Mouse (Mus musculus): Measurements from ENCODE around the gene Bpifa1.
A peak's percentile ranks its signal among the peaks of the same experiment; 100 is the strongest.
"Not testable (repeated sequence)": the region's sequence is repeated elsewhere in the genome, so short reads cannot be mapped to it uniquely, and the experiment has no call there.

Bpifa1 gene

DNA sequence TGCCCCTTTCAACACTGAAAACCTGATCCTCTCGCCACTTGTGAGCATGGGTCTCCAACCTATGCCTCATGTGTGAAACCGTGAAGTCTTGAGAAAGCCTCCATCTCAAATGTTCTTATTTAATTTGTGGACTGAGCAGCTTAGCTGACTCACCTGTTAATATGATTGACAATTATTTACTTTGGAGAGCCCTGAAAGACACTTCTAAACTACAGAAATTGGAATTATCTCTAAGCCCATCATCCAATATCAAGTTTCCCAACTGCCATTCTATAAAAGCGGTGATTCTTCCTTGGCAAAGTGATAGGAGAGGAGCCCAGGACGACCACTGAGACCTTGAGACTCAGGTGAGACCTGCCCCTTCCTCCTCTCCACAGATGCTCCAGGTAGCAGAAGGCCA, at the start of gene Bpifa1:
Gene Bpifa1, plus strand, starts transcription at position 301 of the 400 bp plus-strand sequence.
- DNase-seq: no peak

DNA sequence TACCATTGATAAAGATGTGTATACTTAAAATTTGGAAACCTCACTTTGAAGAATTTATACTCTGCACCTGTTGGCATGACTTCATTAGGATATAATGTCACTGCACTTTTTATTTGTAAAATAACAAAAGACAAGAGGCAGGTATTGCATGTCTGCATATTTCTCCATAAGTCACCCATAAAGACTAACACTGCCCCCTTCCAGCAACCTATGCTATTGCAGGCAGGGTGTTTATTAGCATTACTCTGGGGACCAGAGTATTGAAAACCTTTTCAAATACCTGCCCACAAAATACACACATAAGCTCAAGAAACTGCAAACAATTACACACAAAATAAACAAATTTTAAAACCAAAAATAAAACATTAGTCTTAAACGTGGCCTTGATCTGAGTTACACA, 44.9 kb upstream of the Bpifa1 start:
- no peak for DNase-seq

DNA sequence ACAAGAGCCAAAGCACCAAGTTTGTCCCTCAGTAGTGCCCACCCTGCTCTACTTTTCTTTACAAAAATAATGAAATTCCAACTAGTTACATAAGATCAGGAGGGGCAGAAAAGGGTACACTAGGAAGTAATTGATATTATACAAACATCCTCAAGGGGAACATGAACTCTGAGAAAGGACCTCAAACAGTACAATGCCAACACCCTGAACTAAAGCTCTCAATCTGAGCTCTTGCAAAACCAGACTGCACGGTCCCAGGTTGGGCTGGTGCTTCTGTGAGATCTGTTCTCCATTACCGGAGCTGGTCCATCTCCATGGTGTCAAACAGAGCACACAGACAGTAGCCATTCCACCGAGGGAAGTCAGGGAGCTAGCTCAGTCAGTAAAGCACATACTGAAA, 25.3 kb upstream of the Bpifa1 start:
- no peak for DNase-seq

DNA sequence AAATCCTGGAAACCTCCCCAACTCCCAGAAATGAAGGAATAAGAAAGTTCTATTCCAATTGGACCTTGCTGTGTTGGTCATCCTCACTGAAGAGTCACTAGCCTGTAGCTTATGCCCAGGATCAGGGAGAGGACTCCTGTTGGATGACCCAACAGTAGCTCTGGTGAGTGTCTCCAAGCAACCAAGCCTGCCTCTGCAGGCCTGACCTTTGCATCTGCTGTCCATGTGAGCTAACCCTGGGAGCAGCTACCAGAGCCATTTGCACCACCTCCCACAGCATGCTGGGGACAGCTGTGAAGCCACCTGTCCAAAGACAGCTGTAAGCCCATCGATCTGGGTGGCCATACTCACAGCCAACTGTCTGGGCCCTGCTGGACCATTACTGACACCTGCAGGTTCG, 12.6 kb upstream of the Bpifa1 start, which contains the start of gene Bpifa3:
Gene Bpifa3, plus strand, starts transcription at position 217 of the 400 bp plus-strand sequence.
- DNase-seq: no peak

DNA sequence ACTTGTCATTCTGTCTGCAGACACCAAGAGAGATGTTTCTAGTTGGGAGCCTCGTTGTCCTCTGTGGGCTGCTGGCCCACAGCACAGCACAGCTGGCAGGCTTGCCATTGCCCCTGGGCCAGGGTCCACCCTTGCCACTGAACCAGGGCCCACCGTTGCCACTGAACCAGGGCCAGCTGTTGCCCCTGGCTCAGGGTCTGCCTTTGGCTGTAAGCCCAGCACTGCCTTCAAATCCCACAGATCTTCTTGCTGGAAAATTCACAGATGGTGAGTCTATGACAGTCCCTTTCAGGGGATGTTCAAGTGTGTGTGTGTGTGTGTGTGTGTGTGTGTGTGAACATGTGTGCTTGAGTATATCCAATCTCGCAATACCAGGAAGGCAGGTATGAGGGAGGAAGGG, 1.1 kb downstream of the Bpifa1 start:
- DNase-seq: no peak

DNA sequence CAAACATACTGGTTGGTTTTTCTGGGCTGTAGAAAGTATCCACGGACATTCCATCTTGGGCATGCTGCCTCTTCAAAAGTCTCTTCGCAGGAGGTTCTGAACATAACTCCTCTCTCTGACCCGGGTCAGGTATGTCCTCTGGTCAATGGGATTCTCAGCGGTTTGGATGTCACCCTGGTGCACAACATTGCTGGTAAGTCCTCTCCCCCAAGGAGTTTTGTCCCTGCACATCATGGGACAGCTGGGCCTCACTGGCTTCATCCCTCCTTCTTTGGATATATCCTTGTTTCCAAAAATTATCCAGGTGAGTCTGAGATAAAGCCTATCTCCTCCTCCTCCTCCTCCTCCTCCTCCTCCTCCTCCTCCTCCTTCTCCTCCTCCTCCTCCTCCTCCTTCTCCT, 4.8 kb downstream of the Bpifa1 start:
- no peak for DNase-seq

DNA sequence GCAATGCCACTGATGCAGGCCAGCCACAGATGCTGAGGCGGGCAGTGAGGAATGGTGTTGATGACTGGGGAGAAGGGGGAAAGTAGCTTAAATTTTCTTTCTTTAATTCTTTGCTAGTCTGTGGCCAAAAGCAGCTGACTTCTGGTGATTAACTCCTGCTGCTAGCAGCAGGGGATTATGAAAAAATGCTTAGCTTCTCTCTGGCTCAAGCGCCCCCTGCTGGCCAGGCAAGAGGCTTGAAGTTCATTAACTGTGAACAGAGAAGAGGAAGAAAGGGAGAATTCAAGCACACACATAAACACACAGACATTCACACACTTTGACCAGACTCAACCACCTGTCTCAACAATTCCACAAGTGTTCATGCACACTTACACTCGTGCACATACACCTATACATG, 15.8 kb downstream of the Bpifa1 start:
- DNase-seq: peak; percentile 72

DNA sequence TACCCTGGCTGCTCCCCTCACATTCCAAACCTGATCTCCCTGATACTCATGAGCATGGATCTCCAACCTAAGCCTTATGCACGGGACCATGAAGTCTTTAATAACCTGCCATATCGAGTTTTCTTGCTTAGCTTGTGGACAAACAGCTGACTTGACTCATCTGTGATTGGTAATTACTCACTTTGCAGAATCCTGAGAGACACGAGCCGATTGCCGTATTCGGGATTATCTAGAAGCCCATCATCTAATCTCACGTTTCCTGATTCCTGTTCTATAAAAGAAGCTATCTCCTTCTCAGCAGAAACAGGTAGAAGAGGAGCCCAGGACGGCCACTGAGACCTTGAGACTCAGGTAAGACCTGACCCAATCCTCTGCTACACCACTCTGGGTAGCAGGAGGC, 19.6 kb downstream of the Bpifa1 start, which contains the start of gene Bpifa5:
Gene Bpifa5, plus strand, starts transcription at position 301 of the 400 bp plus-strand sequence.
- no peak for DNase-seq

DNA sequence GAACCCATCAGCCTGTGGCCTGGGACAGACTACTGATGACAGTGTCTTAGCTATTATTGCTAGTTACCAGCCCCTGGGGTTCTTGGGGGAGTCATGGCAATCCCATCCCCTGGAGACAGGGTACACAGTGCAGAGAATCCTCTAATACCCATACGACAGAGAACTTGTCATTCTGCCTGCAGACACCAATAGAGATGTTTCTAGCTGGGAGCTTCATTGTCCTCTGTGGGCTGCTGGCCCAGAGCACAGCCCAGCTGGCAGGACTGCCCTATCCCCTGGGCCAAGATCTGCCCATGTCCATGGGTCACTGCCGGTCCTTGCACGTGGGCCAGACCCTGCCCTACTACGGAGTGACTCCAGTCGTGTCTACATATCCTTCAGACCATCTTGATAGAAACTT, 20.6 kb downstream of the Bpifa1 start:
- no peak for DNase-seq

DNA sequence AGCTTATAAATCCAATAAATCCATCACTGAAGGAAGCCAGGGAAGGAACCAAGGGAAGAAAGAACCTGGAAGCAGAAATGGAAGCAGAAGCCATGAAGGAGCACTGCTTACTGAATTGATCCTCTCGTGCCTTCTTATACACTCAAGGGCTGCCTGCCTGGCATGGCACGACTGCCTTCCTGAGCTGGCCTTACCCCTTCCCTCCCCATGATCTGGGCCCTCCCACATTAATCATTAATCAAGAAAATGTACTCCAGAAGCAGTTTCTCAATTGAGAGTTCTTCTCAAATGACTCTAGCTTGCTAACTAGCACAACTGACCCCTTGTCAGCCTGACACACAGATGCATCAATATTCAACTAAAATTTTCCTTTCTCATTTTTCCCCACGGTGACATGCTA, 26.5 kb downstream of the Bpifa1 start:
- DNase-seq: no peak

DNA sequence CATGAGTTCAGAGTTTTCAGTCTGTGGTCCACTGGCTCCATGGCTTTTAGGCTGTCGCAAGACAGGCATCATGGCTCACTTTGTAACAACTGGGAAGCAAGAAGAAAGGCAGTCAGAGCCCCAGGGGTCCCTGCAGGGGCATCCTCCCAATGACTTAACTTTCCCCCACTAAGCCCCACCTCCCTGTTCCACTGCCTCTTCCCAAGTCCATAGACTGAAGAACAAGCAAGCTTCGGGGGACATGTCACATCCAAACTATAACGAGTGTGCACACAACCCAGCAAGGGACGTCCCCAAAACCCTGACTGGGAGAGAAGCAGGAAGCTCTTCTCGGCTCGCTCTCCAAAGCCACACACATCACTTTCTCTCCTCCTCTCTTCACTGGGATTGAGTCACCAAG, 28.9 kb downstream of the Bpifa1 start:
- DNase-seq: no peak

DNA sequence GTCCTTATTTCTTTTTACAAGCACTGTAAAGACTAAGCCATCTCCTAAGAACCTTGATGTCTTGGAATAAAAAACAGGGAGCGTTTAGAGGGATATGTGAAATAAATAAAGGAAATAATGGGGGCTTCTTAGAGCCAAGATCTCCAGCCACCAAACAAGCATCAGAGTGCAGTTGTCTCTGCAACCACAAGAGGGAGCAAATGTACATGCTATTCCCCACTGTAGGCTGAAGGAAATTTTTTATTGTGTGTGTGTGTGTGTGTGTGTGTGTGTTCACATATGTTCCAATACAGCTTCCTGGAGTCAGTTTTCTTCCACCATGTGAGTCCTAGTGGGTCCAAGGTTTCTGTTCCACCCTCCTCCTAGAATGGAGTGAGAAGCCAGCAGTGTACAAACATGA, 30.6 kb downstream of the Bpifa1 start:
- peak; percentile 35 for DNase-seq

DNA sequence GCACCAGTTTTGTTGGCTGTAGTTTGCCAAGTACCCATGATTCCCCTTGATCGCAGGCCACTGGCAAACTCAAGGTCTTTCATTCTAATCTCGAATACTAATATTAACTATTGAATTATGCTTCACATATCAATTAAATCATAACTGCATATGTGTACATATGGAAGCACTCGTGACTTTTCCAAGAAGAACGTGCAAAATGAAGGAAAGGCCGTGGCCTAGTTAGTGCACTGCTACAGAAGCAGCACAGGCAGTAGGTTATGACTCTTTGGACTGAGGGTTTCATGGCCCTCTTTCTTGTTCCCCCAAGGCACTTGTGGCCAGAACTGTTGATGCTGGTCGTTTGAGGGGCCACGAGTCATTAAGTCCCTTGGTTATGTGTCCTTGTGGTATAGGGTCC, 39.2 kb downstream of the Bpifa1 start:
- DNase-seq: not testable (repeated sequence)

DNA sequence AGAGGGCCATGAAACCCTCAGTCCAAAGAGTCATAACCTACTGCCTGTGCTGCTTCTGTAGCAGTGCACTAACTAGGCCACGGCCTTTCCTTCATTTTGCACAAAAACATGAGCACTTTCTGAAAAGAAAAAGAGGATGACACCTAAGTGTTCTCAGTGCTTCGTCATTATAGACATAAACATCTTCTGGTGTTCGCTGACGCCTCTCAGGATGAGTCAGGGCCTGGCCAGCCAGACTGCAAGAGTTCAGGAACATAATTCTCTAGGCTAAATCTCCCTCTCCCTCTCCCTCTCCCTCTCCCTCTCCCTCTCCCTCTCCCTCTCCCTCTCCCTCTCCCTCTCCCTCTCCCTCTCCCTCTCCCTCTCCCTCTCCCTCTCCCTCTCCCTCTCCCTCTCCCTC, 40.4 kb downstream of the Bpifa1 start:
- DNase-seq: not testable (repeated sequence)

DNA sequence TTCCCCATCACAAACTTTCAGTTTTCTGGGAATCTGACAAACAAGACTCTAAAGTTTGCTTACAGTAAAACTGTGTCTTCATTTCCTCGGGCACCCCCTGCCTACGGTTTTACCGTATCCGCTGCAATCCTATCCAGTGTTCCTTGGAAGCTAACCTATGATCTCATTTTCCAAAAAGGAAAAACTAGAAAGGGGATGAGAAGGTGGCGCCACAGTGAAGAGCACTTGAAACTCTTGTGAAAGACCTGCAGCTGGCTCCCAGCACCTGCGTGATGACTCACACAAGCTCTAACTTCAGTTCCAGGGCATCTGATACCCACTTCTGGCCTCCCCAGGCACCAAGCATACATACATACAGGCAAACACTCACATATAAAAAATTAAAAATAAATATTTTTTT, 42.6 kb downstream of the Bpifa1 start:
- DNase-seq: no peak

DNA sequence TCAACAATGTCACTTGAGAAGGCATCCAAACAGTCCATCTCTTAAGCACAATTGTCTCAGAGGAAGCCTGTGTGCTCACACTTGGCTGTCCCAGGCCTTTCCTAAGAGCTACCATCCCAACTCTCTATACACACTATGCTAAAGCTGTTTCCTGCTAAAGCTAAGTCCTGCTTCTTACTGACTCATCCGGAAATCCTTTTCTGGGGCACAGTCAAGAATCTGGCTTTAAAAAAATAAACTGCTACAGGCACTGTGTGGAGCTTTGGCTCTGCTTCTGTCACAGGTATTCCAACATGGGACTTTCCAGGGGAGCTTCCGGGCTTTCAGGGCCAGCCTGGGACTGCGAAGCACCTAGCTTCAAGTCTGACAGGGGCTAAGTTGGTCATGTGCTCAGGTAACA, 43.1 kb downstream of the Bpifa1 start:
- DNase-seq: no peak

DNA sequence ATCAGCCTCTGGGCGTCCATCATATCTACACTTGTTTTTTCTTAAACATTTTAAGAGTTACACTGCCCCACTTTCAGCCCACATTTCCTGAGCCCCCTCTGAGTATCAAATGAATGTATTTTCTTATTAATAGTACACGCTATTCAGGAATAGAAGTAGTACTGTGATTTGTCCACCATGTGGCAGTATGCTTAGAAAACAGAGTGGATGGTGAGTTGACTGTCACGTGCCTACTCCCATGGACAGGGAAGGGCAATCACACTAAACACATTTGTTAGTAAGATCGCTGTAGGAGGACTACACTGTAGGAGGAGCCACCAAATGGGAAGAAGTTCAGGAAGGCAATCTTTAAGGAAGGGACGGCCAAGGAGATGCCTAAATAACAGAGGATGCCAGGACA, 44.8 kb downstream of the Bpifa1 start:
- DNase-seq: no peak

DNA sequence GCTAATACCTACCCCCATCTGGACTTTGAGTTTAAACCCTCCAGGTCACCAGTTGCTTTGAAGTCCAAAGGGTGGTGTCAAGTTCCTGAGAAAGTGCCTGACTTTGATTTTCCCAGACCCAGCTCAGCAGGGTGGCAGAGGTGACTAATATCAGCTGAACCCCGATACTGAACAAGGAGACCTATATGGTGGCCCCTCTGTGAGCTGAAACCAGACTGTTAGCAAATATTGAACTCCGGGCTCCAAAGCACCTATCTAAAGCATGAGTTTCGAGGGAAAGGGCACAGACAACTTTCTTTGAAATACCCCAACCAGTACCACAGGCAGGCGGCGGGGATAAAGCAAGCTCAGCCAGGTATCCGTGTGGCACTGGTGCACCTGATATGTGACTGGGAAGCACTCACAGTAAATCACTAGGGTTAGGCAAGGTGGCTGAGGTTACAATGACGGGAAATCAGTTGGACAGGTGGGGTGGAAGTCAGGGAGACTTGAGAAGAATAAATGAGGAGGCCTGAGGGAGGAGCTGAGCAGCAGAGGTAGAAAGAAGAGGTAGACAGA, 47.3 kb downstream of the Bpifa1 start:
- no peak for DNase-seq

DNA sequence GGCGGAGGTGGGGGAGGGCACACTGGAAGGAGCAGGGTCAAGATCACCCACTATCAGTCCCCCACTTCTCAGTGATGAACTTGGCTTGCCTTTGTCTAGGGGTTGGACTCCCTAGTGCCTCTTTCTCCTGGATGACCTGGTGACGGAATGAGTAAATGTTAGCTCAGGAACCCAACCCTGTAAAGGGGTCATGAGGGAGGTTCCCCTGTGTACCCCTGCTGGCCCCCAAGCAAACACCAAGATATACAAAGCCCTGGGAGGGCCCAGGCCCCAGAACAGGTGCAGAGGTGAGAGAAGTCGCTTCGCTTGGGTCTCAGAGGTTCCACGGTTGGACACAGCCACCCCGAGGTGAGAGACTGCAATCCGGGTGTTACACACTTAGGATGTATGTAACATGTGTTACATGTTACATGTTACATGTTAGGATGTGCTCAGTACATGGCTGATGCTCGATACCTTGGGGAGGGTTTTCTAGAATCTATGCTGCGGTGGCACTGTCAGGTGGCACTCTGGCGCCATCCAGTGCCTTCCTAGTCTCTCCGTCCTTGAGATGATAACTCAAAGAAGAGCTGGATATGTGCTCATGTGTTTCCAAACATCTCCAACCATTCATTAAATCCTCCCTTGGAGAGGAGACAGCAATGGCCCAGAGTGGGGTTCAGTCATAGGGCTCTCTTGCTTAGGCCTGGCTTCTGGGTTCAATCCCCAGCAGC, 48.0 kb downstream of the Bpifa1 start, which contains the start of gene Bpifb1:
Gene Bpifb1, plus strand, starts transcription at position 273 of the 713 bp plus-strand sequence.
- DNase-seq: no peak

DNA sequence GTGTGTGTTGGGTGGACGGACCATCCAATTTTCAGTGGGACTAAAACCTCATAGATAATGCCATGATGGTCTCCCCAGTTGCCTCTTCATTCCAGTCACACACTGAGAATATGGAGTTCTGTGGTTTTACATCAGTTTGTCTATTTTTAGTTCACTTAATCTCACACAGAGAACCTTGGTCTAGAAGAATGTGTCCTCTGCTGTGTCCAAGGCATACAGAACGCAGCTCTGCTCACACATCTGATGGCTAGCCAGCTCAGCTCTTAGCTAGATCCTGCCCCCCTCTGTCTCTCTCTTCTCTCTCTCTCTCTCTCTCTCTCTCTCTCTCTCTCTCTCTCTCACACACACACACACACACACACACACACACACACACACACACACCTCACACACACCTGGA, 49.5 kb downstream of the Bpifa1 start:
- DNase-seq: no peak

DNA sequence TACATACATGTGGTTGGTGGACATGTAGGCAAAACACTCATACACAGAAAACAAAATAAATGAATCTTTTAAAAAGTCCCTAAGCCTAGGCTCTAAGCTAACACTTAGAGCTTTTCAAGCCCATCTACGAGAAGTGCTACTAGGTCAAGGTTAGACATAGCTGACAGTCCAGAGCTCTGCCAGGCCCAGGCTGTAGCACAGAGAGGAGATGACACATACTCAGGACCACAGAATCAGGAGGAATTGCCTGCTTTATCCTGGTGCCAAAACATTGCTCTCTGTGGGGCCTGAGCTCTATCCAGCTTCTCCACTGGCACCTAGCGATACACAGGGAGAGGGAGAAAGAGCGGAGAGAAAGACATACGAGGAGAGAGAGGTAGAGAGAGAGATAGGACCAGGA, 50.4 kb downstream of the Bpifa1 start:
- DNase-seq: no peak

DNA sequence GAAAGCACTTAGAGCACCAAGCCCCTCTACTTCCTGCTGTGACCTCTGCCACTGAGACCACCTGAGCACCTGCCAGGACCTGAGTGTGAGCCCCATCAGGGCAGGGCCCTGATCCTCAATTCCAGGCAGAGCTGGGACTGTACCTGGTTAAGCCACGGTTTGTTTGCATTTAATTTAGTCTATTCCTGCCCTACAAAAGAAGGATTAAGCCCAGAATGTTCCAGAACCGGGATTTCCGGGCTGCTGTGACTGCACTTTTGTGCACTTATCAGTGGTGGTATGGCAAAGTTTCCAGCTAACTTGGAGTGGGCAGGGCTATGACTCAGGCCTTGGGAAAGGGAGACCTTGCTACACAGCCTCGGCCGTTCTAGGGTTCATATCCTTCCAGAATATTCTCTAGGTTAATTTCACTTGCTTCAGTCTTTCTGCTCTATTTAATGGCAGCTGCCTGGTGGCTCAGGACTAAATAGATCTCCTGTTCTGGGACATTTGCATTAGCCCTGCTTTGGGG, 51.4 kb downstream of the Bpifa1 start:
- no peak for DNase-seq

DNA sequence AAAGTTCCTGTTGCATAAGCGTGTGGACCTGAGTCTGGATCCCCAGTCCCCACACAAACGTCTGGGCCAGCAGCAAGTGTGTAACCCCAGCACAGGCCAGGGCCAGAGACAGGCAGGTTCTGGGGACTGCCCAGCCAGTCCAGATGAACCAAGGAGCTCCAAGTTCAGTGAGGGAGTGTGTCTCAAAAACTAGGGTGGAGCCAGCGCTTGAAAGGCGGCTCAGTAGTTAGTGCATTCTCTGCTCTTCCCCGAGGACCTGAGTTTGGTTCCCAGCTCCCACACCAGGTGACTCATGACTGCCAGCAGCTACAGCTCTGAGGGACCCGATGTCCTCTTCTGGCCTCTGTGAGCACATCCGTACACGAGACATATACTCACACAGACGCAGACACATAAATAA, 54.4 kb downstream of the Bpifa1 start:
- no peak for DNase-seq
